Mouse (Mus musculus) embryonic facial prominence, embryonic 14.5 days (tissue): ENCODE measurements around the gene Plpp2. TPM values are rescaled to one million over a fixed set of nuclear protein-coding genes. Genes with fewer than 3 reads are reported as not detected.

ENCODE experiments used
- ATAC-seq: fragments of 200-750 bp; cut with Nextera tagmentation; 2 replicates; pipeline ENCODE4 v1.8.0; 2017; ENCODE audit warnings: low read depth, moderate number of reproducible peaks, moderate TSS enrichment
- DNase-seq: peaks from one replicate; pipeline ENCODE4 v3.0.0-alpha.2; 2015; ENCODE audit warnings: low spot score
- H3K27ac ChIP-seq: fragments of 300-500 bp; sonication (generic); replicated peaks from 2 replicates; pipeline ENCODE4 v1.5.1; 2014; ENCODE audit warnings: low read depth, mild to moderate bottlenecking, low read length, moderate library complexity
- H3K27me3 ChIP-seq: fragments of 300-500 bp; sonication (generic); replicated peaks from 2 replicates; pipeline ENCODE4 v1.6.1; 2014; ENCODE audit warnings: low read length; ENCODE audit not compliant: control insufficient read depth, insufficient read depth
- H3K36me3 ChIP-seq: fragments of 300-500 bp; sonication (generic); 2 replicates; pipeline ENCODE4 v1.6.1; 2014; ENCODE audit warnings: low read length, mixed read lengths; ENCODE audit not compliant: control insufficient read depth, insufficient read depth
- H3K4me1 ChIP-seq: fragments of 300-500 bp; sonication (generic); 2 replicates; pipeline ENCODE4 v1.6.1; 2014; ENCODE audit warnings: antibody characterized with exemption, low read length; ENCODE audit not compliant: control insufficient read depth, insufficient read depth
- H3K4me2 ChIP-seq: fragments of 300-500 bp; sonication (generic); 2 replicates; pipeline ENCODE4 v1.6.1; 2014; ENCODE audit warnings: low read depth, mild to moderate bottlenecking, low read length, moderate library complexity, mixed read lengths
- H3K4me3 ChIP-seq: fragments of 300-500 bp; sonication (generic); 2 replicates; pipeline ENCODE4 v1.5.1; 2014; ENCODE audit warnings: low read depth, mild to moderate bottlenecking, low read length
- H3K9ac ChIP-seq: fragments of 300-500 bp; sonication (generic); 2 replicates; pipeline ENCODE4 v1.6.1; 2014; ENCODE audit warnings: low read depth, mild to moderate bottlenecking, low read length, moderate library complexity, mixed read lengths
- H3K9me3 ChIP-seq: fragments of 300-500 bp; sonication (generic); 2 replicates; pipeline ENCODE4 v1.6.1; 2016; ENCODE audit warnings: low read length; ENCODE audit not compliant: control insufficient read depth
- whole genome bisulfite sequencing: fragments of 180-500 bp; shearing (Covaris S2); extraction: QIAGEN DNeasy Blood & Tissue Kit; methylation state at CpG from one replicate; pipeline ENCODE4 v1.1.7; 2014; 5-methylcytosine and 5-hydroxymethylcytosine counted together
- polyA plus RNA-seq: library from polyadenylated mRNA; unstranded; fragments of >200 nt; fragmentation: Nextera tagmentation; extraction: Ambion mirVana; gene quantifications from 2 replicates; pipeline ENCODE4 v1.2.1, GENCODE M21; 2014

The Plpp2 gene
- polyA plus RNA-seq, 1 experiment from 2014 or later: 19.9 TPM

DNA sequence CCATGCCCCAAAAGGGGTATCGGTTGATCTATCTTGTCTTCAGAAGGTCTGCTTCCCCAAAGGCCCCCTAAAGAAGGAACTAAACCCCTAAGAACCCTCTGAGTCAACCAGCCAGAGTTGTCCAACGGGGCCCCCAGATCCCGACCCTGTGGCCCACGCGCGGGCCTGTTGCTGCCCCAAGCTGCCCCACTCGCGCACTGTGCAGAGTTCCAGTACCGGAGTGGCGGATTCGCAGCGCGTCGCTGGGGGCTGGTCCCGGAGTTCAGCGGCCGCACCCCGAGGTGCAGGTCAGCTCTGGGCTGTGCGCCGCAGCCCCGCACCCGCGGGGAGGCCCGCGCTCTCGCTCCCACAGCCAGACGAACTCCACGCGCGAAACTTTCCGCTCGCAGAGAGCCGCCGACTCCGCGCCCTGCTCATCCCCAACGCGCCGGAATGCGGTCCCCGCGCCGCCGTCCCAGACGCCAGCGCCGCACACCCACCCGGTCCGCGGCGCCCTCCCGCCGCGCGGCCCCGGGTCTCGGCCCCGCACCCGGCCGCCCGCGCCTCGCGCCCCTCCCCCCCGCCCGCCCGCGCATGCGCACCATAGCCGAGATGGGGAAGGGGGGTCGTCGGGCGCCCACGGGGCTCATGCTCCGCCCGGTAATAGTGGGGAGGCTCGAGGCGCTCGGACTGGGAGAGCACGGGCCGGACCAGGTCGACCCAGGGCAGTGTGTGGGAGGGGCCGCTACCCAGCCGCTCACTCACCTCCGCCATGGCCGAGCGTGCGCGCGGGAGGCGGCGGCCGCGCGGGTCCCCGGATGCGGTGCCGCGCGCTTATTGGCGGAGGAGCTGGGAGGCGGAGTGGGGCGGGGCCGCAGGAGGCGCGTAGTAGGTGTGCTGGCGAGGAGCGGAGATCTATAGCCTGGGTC, 21.0 kb upstream of the Plpp2 start, which contains the start of gene Mier2:
Gene Mier2 (minus strand): TSS at position 870 of the 908 bp plus-strand sequence.
- Histone ChIP-seq H3K36me3 (peaks cover 4% of the 10 kb centered on the region), H3K4me1 (peaks cover 16% of the 10 kb centered on the region), H3K27ac (peak within 1 kb of the TSS; percentile 63), H3K9me3 (no peaks in the 10 kb centered on the region), H3K4me2 (peak within 1 kb of the TSS; percentile 68), H3K9ac (peak within 1 kb of the TSS; percentile 95), H3K27me3 (no peaks in the 10 kb centered on the region), H3K4me3 (peak within 1 kb of the TSS; percentile 97)
- ATAC-seq (peak; percentile 92), DNase-seq (peak; percentile 78)
- WGBS: under 1% methylated on average over 46 of the region's 108 CpGs

DNA sequence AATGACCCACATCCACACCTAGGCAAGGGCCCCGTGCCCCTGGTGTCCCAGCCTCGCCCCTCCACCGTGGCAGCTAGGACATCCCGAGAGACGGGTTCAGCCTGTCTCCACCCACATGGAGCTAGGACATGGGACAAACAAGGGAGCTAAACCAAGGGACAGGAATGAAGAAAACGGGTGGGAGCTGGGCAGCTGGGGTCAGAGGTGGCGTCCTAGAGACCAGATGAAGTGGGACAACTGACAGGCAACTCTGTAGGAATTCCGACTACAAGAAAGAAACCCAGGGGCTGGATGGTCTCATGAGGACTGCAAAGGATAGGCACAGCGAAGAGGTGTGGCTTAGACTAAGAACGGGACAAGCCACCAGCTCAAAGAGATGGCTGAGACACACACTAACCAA, 20.1 kb upstream of the Plpp2 start:
- Histone ChIP-seq H3K4me2 (peak overlapping the region; percentile 68), H3K36me3 (peaks cover 13% of the 10 kb centered on the region), H3K27me3 (no peaks in the 10 kb centered on the region), H3K9me3 (no peaks in the 10 kb centered on the region), H3K9ac (peak overlapping the region; percentile 95), H3K4me3 (peak overlapping the region; percentile 97), H3K4me1 (peaks cover 16% of the 10 kb centered on the region), H3K27ac (no peak overlapping the region)
- ATAC-seq (no peak), DNase-seq (no peak)
- WGBS: 25% methylated on average over 10 of the region's 10 CpGs

DNA sequence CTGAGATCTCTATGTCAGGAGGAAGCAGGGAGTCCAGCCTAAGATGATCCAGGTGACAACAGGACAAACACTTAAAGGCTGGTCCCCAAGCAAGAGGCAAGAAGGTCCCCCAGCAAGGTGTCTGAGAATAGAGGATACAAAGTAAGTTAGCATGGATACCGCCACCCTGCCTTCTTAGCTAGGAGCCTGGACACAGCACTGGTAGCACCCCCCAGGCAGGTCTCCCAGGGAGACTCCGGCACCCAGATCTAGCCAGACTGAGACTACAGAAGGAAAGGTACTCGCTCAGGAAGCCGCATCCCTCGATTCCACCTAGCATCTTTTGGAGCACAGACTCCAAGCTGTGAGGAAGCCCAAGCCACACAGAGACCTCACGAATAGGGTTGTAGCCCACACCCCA, 19.6 kb upstream of the Plpp2 start:
- WGBS: 83% methylated on average over 6 of the region's 6 CpGs
- Histone ChIP-seq H3K27ac (no peak overlapping the region), H3K4me1 (peaks cover 16% of the 10 kb centered on the region), H3K36me3 (peaks cover 18% of the 10 kb centered on the region), H3K9ac (0 out of 2 replicates have a peak overlapping the region, but pooled peaks have one; percentile 22), H3K9me3 (no peaks in the 10 kb centered on the region), H3K4me2 (peak overlapping the region; percentile 68), H3K4me3 (peak overlapping the region; percentile 97), H3K27me3 (no peaks in the 10 kb centered on the region)
- ATAC-seq (no peak), DNase-seq (no peak)

DNA sequence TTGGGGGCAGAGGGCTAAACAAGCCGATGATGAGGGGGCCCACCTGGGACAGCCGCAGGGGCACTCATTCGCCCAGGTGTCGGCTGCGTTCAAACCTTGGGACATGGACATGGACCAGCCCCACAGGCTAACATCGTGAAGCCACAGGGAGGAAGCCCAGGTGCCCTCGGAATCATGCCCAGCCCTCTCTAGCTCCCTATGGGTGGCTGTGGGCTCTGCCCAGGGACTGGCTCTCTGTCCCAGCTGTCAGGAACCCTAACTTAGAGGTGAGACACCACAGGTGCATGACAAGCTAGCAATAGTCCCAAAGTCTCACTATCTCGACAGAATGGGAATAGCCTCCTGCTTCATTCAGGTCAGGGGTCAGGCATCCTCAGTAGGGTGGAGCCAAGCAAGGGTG, 18.9 kb upstream of the Plpp2 start:
- no peak overlapping the region for H3K9ac ChIP-seq

DNA sequence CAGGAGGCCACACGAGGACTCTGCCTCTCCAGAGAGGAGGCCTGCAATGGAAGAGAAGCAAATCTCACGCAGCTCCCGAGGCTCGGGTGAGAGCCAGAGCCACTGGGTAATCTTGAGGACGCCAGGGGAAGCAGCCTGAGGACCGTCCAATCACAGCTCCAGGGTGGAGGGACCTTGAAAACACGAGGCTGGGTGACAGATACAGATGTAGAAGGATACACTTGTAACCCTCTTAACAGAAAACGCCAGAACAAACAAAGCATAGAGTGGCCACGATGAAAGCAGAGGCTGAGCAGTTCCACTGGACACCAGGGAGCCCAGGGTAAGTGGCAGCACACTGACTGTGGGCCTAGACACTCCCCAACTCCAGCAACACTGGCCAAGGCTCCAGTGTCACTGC, 16.8 kb upstream of the Plpp2 start:
- 78% methylated on average over 9 of the region's 9 CpGs for WGBS
- peaks cover 42% of the 10 kb centered on the region for H3K36me3 ChIP-seq
- H3K9ac ChIP-seq: no peak overlapping the region

More for the DNA sequence above, 18.9 kb upstream of the Plpp2 start:
- DNase-seq (no peak), ATAC-seq (no peak)
- H3K4me3 ChIP-seq: no peak overlapping the region
- 72% methylated on average over 5 of the region's 8 CpGs for WGBS
- H3K36me3 ChIP-seq: peaks cover 24% of the 10 kb centered on the region
- no peaks in the 10 kb centered on the region for H3K9me3 ChIP-seq
- no peaks in the 10 kb centered on the region for H3K27me3 ChIP-seq
- no peak overlapping the region for H3K27ac ChIP-seq
- peaks cover 16% of the 10 kb centered on the region for H3K4me1 ChIP-seq
- H3K4me2 ChIP-seq: no peak overlapping the region

DNA sequence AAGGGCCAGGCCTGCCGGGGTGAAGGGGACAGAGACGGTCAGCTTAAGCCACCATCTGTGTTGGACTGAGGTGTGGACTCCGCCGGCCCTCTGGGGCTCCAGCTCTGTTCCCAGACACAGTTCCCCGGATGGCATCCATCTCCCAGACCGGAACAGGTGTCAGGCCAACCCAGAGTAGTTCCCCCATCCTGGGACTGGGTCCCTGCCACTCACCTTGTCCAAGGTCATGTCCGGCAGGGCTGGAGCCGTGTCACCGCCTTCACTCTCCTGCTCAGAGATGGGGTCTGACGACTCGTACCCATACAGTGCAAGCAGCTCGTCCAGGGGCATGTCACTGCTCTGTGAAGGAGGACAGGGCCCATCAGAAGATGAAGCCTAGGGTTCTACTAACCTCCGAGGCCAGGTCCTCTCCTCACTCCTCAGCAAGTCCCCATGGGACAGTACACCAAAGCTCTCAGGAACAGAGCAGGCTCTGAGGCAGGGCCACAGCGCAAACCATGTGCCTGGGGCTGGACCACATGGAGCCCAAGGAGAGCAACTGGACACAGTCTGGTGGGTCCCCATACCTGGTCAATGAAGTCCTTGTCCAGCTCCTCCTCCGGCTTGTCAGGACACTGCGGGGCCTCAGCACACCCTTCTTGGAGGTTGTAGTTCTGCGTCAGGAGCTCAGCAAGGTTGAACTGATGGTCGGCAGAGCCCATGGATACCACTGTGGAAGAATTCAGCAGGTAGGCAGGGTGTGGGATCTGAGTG, 15.6 kb upstream of the Plpp2 start:
- Histone ChIP-seq H3K27ac (no peak overlapping the region), H3K4me3 (no peak overlapping the region), H3K9ac (no peak overlapping the region), H3K27me3 (no peaks in the 10 kb centered on the region), H3K4me2 (no peak overlapping the region), H3K4me1 (peaks cover 16% of the 10 kb centered on the region), H3K9me3 (no peaks in the 10 kb centered on the region), H3K36me3 (peaks cover 55% of the 10 kb centered on the region)
- DNase-seq (no peak), ATAC-seq (no peak)
- 93% methylated on average over 18 of the region's 18 CpGs for WGBS

More for the DNA sequence above, 16.8 kb upstream of the Plpp2 start:
- H3K4me1 ChIP-seq: peaks cover 16% of the 10 kb centered on the region
- H3K27me3 ChIP-seq: no peaks in the 10 kb centered on the region
- H3K9me3 ChIP-seq: no peaks in the 10 kb centered on the region
- no peak overlapping the region for H3K27ac ChIP-seq
- no peak overlapping the region for H3K4me2 ChIP-seq
- DNase-seq (no peak), ATAC-seq (no peak)
- H3K4me3 ChIP-seq: no peak overlapping the region

DNA sequence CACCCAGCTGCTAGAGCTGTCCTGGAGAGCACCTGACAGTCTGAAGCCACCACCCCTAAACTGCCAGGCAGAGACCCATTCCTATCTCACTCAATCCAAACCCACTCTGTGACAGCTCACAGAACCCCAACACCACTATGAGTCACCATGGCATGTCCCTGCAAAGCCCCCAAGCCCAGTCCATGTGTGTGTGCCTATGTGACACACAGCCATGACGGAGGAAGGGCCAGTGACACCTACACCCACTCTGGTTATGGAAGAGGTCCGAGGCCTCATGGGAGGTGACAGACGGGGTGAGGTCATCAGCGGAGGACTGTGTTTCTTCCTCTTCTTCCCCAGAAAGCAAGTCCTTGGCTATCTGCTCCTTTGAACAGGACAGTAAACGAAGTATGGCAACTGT, 14.9 kb upstream of the Plpp2 start:
- Histone ChIP-seq H3K27me3 (no peaks in the 10 kb centered on the region), H3K4me3 (no peak overlapping the region), H3K36me3 (peaks cover 61% of the 10 kb centered on the region), H3K9ac (no peak overlapping the region), H3K4me2 (no peak overlapping the region), H3K4me1 (peaks cover 12% of the 10 kb centered on the region), H3K27ac (no peak overlapping the region), H3K9me3 (no peaks in the 10 kb centered on the region)
- no peak for DNase-seq
- WGBS: 96% methylated on average over 5 of the region's 5 CpGs
- no peak for ATAC-seq

DNA sequence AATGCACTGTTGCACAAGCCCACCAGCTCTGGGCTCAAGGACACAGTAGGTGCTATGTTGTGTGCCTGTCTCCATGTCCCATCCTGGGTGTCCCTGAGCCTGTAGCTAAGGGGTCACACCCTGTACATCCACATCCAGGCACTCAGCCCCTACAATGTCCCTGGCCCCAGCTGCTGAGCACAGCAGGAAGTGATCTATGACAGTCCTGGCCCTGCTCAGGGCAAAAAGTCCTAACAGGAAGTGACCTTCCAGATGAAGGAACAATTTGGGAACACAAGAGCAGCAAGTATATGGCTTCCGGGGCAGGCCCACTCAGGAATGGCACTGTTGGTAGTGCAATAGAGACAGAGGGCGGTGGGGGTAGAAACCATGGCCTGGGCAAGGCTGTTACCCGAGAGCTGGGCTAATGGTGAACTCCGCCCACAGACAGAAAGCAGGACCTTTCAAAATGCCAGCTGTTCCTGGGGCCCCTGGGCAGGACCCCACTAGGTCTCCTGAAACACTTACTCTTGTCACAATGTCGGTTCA, 13.6 kb upstream of the Plpp2 start:
- H3K9me3 ChIP-seq: no peaks in the 10 kb centered on the region
- H3K4me2 ChIP-seq: no peak overlapping the region
- no peak overlapping the region for H3K4me3 ChIP-seq
- DNase-seq: no peak
- H3K27me3 ChIP-seq: no peaks in the 10 kb centered on the region
- peaks cover 74% of the 10 kb centered on the region for H3K36me3 ChIP-seq
- ATAC-seq: no peak
- no peaks in the 10 kb centered on the region for H3K4me1 ChIP-seq
- WGBS: 68% methylated on average over 4 of the region's 5 CpGs
- H3K9ac ChIP-seq: no peak overlapping the region
- no peak overlapping the region for H3K27ac ChIP-seq
